Mouse (Mus musculus) T-helper 1 cell (primary cell): ENCODE measurements at regions not wholly inside any gene's neighbourhood (a gene's known extent, or its start where the extent isn't known, plus 50 kb on each side); places are given as distances from the start of the nearest gene placed in this dataset.

ENCODE experiments used
- in situ Hi-C: fragments of 300-600 bp; cut with MboI, MseI; formaldehyde crosslinking; loops from one replicate; pipeline ENCODE4 v1.15.1; 2025; ENCODE audit warnings: high pct_unique_total_duplicates

DNA sequence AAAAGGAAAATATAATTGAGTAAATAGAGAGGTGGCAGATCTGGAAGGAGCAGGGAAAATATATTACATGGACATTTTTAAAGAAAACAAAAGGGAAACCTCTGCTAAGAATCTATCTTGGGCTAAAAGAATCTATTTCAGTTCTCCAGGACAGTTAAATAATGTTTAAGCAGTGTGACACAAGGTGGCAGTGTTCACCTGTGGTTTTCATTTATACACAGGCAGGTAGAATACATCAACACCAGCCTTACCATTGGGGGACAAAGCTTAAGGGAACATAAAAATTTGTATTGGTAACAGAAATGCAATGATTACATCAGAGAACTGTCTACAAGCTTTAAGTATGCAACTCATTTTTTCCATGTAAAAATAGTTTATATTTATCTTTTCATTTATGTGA is 78.2 kb upstream of the Cldn34d start:
- in situ Hi-C loops = loop anchor here (25.0 kb wide), 1 partner anchor 1031 kb away; no protein-coding TSS in a partner anchor
